Mouse (Mus musculus): ENCODE results near the gene Ric8a.

The Ric8a gene

GRCm38 (mm10) chr7:140856785-140857549, at the start of gene Ric8a:
Ric8a (plus strand) TSS chr7:140856957.
- peak; percentile 82 for DNase-seq

DNA sequence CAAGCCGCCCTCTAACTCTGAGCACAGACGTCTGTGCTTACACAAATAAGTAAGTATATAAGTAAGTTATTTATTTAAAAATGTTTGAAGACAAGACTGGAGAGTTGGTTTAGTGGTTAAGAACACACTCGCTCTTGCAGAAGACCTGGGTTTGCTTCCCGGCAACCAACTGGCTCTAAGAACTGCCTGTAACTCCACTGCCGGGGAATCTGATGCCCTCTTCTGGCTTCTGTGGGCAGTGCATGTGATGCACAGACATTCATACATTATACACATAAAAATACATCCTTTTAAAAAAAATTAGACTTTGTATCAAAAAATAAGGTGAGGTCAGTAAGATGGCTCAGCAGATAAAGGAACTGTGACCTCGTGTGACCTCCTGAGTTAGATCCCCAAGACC, 46.3 kb upstream of the Ric8a start:
- DNase-seq = no peak

DNA sequence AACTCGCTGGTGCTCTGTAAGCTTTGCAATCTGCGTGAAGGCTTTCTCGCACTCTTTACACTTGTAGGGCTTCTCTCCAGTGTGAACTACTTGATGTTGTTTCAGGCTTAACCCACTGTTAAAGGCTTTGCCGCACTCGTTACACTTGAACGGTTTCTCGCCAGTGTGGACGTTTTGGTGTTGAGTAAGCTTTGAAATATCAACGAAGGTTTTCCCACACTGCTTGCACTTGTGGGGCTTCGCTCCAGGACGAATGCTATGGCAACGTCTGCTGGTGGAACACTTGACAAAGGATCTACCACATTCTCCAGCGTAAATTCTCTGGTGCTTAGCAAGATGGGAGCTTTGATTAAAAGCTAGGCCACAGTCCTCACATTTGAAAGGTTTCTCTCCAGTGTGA, 45.0 kb upstream of the Ric8a start:
- DNase-seq = no peak

GRCm38 (mm10) chr7:140812850-140813249, 43.9 kb upstream of the Ric8a start:
- no peak for DNase-seq

- no peak for DNase-seq
Observed at GRCm38 (mm10) chr7:140820173-140820572, 36.6 kb upstream of the Ric8a start.

DNA sequence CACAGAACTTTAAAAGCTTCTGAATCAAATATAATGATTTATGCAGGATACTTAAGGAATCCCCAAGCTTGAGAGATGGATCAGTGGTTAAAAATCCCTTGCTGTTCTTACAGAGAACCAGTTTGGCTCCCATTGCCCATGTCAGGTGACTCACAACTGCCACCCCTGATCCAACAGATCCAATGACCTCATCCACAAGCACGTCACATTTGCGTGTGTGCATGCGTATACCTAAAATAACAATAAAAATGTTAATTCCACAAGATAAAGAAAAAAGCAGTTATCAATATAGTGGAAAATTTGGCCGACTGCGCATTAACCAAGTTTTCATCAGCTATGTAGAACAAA, 35.5 kb upstream of the Ric8a start:
- DNase-seq = peak; percentile 37

DNA sequence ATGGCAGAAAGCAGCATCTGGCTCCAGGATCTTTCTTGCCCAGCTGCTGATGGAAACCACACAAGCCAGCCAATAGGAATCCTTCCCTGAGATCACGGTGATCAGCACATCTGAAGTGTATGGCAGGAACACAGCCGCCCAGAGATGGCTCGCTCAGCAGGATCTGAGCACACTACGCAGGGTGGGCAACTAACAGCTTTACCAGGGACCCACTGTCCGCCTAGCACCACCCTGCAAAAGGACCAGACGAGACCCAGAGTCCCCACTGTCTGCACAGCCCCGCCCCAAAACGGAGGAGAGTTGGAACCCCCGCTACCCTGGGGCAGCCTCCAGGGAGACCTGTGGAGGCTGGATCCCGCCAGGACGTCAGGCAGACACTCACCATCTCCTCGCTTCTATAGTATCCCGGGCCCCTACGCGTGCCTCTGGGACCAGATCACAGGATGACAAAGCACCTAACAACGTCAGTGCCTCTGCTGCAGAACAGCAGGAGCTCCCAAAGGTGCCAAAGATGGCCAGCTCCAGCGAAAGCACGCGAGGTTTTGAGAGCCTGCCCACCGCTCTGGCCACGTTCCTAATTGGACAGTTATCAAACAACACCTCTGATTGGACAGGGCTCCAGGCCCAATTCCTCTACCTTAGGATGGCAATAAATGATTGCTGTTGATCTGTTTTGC, 35.0 kb upstream of the Ric8a start, which contains the start of gene Zfp941:
Gene Zfp941 (minus strand): TSS at position 526 of the 677 bp plus-strand sequence.
- DNase-seq = peak; percentile 86

DNA sequence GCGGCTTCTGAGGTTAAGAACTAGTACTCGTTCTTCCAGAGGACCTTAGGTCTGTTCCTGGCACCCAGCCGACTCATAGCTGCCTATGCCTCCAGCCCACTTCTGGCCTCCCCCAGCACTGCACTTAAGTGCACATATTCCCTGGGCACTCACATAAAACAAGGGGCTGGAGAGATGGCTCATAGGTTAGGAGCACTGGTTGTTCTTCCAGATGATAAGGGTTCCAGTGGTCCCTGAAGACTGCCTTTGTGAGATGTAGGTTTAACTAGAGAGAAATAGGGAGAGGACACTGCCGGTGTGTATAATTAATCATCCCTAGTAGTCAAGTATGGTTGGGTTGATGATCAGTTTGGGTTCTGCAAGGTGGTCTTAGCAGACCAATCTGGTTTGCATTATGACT, 34.0 kb upstream of the Ric8a start:
- no peak for DNase-seq

DNA sequence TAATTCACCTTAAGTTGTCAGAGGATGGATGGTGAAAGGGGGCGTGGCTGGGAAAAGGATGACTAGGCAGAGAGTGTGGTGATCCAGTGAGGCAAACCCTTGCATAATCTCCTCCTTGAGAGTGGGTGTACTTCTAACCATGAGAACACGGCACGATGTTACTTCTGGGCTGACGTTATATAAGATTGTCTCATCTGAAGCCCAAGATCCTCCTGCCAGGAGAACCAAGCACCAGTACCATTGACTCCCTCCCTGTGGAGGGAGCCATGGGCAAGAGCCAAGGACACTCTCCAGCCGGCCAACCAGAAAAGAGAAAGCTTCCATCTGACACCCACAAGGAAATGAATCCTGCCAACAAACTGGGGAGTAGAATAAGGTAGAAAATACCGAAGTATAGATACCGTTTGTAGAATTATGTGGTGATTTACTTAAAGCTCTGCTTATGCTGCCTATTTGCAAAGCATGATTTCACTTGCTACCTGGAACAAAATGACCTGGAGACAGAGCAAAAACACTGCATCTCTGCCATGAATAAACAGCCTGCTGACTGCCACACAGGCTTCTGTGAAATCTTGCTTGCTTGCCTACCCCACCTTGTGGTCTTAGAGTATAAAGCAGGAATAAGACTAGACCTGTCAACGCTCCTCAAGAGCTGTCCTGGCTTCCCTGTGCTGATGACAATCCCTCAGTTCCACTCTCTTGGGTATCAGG, 28.4 kb upstream of the Ric8a start:
- DNase-seq = peak; percentile 62

DNA sequence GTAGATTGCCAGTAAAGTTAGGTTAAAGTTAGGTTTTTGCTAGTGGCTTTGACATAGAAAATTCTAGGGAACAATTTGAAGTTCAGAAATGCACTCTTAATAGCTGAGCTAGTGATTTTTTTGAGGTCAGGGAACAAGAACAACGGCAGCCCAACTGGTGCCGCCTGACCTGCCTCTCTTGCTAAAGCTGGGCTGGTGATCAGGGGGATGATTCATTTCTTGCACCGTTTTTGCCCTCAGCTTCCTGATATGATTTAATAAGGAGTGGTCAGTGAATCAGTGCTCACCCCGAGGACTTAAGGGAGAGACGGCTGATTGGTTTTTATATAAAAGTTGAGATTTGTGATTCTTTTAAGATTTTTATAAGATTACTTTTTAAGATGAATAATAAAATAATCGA, 25.3 kb upstream of the Ric8a start:
- DNase-seq = no peak

DNA sequence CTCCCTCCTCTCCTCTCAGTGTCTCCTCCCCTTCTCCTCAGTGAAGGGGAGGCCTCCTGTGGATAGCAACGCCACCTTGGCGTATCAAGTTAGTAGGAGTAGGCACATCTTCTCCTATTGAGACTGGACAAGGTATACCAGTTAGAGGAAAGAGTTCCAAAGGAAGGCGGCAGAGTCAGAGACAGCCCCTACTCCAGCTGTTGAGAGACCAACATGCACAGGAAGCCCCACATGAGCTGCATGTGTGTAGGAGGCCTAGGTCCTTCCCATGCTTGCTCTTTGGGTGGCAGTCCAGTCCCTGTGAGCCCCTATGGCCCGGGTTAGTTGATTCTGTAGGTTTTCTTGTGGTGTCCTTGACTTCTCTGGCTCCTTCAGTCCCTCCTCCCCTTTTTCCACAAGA, 23.4 kb upstream of the Ric8a start:
- no peak for DNase-seq

DNA sequence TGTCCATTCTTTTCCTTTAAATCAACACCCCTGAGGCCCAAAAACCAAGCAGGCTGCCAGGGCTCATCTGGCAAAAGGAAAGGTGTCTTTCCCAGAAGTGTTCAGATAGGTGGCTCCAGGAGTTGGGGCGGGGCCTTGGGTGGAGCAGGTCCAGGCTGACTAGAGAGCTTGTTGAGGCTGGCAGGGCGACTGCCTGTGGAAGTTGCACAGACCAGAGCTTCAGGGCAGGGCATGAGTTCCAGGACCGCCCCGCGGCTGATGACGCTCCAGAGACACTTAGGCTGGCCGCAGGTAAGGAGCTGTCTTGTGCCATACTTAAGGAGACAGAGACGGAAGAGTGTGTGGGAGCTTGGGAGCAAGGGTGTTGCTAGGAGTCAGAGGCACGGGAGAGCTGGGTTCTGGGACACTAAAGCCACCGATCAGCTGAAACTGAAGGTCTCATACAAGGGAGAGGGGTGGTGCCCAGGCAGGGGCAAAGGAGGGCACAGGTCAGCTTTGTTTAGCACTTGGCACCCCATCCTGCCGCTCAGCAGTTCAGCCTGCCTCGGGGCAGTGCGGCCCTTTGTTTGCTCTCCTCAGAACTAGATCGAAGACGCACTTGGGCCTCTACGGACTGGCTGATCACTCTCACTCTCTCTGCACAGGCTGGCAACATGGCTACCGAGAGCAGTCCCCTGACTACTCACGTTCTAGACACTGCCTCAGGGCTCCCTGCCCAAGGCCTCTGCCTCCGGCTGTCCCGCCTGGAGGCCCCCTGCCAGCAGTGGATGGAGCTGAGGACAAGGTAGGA, 21.6 kb upstream of the Ric8a start, which contains the start of gene Urah:
Gene Urah (plus strand): TSS at position 51 of the 790 bp plus-strand sequence.
- DNase-seq = no peak

- no peak for DNase-seq
Observed at GRCm38 (mm10) chr7:140835758-140836087, 21.0 kb upstream of the Ric8a start.

DNA sequence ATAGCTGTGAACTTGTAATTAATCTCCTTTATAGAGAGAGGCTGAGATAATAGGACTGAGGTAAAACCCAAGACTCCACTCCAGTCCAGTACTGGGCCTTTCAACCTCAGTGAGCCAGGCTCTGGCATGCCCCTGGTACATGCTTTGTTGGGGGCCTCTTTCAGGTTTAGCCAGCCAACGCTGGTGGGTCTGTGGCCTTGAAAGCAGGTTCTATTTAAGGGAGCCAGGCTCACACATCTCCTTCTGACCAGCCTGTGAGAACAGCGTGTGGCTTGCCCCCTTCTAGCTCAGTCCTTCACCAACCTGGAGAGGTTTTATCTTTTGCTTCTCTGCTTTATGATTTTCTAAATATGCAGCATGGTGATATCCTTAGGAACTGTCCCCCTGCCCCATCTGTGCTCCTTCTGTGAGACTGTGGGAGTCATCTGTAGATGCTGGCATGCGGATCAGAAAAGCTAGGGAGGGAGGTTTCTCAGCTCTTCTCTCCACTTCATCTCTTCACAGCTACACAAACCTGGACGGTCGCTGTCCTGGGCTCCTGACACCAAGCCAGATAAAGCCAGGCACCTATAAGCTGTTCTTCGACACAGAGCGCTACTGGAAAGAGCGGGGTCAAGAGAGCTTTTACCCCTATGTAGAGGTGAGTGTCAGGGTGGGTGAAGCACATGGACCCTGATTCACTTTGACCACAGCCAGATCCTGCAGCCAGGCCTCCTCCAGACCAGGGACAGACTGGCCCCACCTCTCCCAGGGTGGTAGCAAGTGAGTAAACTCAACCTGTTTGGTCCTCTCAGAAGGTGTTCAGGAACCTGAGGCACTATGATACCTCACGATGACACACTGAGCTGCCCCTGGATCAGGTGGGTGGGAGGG, 20.3 kb upstream of the Ric8a start:
- DNase-seq = no peak

DNA sequence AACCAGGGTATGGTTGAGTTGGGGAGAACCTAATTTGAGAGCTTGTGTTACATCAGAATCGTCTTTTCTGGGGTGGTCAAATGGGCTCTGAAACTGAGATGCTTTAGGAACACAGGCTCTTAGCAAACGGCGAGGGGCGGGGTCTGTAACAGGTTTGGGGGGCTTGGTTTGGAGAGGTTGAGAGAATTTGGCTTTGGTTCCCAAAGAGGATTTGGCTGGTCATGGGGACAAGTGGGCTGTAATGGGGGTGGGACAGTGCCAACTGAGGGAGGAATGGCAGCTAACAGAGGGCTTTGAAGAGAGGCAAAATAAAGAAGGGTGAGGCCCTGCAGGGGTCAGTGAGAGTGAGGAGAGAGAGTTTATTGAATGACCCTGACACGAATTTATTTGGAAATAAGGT, 17.2 kb upstream of the Ric8a start:
- no peak for DNase-seq

- DNase-seq = no peak
Observed at GRCm38 (mm10) chr7:140840750-140841735, 15.7 kb upstream of the Ric8a start.

DNA sequence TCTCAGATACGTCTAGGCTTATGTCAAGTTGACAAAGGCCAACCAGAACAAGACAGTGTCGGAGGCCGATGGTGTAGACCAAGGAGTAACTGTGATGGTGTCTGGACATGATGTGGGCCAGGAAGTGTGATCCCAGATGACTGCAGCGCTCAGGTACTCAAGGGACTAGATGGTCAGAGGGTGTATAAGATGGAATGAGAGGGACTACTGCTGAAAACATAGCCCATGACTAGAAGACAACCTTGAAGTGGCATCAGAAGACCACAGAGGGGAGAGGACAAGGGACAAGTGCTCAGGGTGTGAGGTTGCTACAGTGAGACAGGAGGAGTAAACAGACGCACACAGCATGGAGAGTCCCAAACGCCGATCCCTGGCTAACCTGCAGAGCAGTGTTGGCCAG, 13.0 kb upstream of the Ric8a start:
- DNase-seq = no peak

DNA sequence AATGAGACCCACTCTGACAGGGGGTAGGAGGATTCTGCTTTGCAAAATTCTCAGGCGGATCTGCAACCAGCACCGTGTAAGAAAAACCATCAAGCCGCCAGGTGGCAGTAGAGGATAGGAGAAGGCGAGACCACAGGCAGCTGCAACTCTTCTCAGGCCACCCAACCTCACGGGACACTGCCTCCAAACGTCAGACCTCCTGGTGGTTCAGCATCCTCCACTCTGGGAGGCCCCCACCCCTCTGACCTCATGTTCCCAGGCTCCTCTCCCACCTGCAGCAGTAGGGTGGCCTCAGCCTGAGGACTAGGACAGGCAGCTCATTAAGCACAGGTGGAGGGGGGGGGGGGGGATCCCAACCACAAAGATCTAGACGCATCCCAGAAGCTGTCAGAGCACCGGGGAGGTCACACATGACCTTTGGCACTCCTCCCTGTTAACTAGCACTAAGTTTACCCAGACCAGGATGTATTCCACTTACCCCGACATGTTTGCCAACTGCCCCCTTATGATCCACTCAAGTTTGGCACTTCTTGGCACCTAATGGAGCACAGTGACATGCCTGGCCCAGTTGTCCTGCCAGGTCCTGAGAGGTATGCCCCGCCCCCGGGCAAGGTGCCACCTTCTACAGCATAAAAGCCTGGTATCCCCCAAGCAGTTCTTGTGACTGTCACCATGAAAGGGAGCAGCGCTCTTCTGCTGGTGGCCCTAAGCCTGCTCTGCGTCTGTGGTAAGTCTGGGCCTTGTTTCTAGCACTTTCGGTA, 11.7 kb upstream of the Ric8a start, which contains the start of gene Scgb1c1:
Gene Scgb1c1 (plus strand): TSS at position 643 of the 761 bp plus-strand sequence.
- peak; percentile 90 for DNase-seq

- no peak for DNase-seq
Observed at GRCm38 (mm10) chr7:140845683-140846082, 11.1 kb upstream of the Ric8a start.

- DNase-seq = no peak
Observed at GRCm38 (mm10) chr7:140846676-140847075, 10.1 kb upstream of the Ric8a start.
